Mouse (Mus musculus) frontal cortex, adult (tissue): Measurements from ENCODE around the gene Hepacam.

Experiments used
- ATAC-seq: cut with Nextera tagmentation; 2 replicates; pipeline ENCODE4 v1.9.2; 2017; ENCODE audit warnings: mild to moderate bottlenecking, moderate library complexity, mixed read lengths; ENCODE audit not compliant: low TSS enrichment

The Hepacam gene

GRCm38 (mm10) chr9:37367301-37368080 lies at the start of gene Hepacam:
Hepacam (plus strand) TSS chr9:37367351.
- peak; percentile 78 for ATAC-seq

GRCm38 (mm10) chr9:37329456-37329855 lies 37.7 kb upstream of the Hepacam start:
- no peak for ATAC-seq

GRCm38 (mm10) chr9:37345406-37345805 lies 21.7 kb upstream of the Hepacam start:
- no peak for ATAC-seq

- ATAC-seq, result peak; percentile 1; the same call in 1 of the 2 replicates
Observed at GRCm38 (mm10) chr9:37347184-37347987, 19.8 kb upstream of the Hepacam start.

GRCm38 (mm10) chr9:37347988-37348642 lies 19.0 kb upstream of the Hepacam start, which contains the start of gene Ccdc15:
Ccdc15 (minus strand) TSS chr9:37348432.
- peak; percentile 99 for ATAC-seq

- no peak for ATAC-seq
Observed at GRCm38 (mm10) chr9:37349050-37349449, 18.1 kb upstream of the Hepacam start.

GRCm38 (mm10) chr9:37351266-37351665 lies 15.9 kb upstream of the Hepacam start:
- ATAC-seq, result no peak

- ATAC-seq, result no peak
Observed at GRCm38 (mm10) chr9:37354485-37354884, 12.7 kb upstream of the Hepacam start.

- ATAC-seq, result peak; percentile 60
Observed at GRCm38 (mm10) chr9:37358713-37359330, 8.3 kb upstream of the Hepacam start.

GRCm38 (mm10) chr9:37359331-37360220 lies 7.6 kb upstream of the Hepacam start:
- peak; percentile 90 for ATAC-seq

- no peak for ATAC-seq
Observed at GRCm38 (mm10) chr9:37362084-37362483, 5.1 kb upstream of the Hepacam start.

GRCm38 (mm10) chr9:37362881-37363280 lies 4.3 kb upstream of the Hepacam start:
- ATAC-seq, result no peak

GRCm38 (mm10) chr9:37363551-37363950 lies 3.6 kb upstream of the Hepacam start:
- ATAC-seq, result no peak

- ATAC-seq, result no peak
Observed at GRCm38 (mm10) chr9:37364392-37364791, 2.8 kb upstream of the Hepacam start.

GRCm38 (mm10) chr9:37365706-37366105 lies 1.4 kb upstream of the Hepacam start:
- no peak for ATAC-seq

GRCm38 (mm10) chr9:37368081-37368830 lies 1.1 kb downstream of the Hepacam start:
- no peak for ATAC-seq

GRCm38 (mm10) chr9:37368860-37369259 lies 1.7 kb downstream of the Hepacam start:
- ATAC-seq, result no peak

- ATAC-seq, result no peak
Observed at GRCm38 (mm10) chr9:37371232-37371801, 4.2 kb downstream of the Hepacam start.

- peak; percentile 51 for ATAC-seq
Observed at GRCm38 (mm10) chr9:37375718-37376117, 8.6 kb downstream of the Hepacam start.

- no peak for ATAC-seq
Observed at GRCm38 (mm10) chr9:37383161-37383560, 16.0 kb downstream of the Hepacam start.
